Comparison of ENCODE assay signal across 31 mouse cellular contexts in the genomic region with DNA sequence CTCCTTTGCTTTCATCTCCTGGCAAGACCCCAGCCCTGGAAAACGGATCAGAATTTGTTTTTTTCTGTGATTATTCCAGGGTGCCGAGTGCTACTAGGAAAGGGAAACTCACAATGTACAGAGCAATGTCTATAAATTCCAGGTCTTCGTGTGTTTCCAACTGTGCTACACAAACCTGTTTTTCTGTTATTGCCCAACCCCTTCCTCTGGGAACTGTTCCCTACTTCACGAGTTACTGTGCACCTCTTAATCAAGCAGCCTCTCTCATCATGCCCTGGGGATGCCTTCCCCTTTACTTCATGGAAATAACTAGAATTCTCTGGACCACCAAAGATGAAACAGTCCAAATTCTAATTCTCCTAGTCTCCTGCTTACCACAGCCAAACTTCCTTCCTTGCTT. TPM values are rescaled to one million over a fixed set of nuclear protein-coding genes. Genes with fewer than 3 reads are reported as not detected.
"Had no signal": no experiment of that assay in that cellular context is flagged by ENCODE, and none has a peak within 500 bp of the region (broad histone marks: within the 10 kb centered on the region; RNA-seq: fewer than 3 reads in every experiment).

No protein-coding gene starts in this region.

- H3K27me3 ChIP-seq: heart, embryonic 12.5 days; hindbrain, embryonic 12.5 days; intestine, embryonic 15.5 days; liver, embryonic 13.5 days; liver, embryonic 15.5 days had no signal

- H3K9me3 ChIP-seq: heart, embryonic 12.5 days; hindbrain, embryonic 10.5 days; intestine, embryonic 15.5 days; liver, embryonic 13.5 days; liver, embryonic 15.5 days had no signal

- DNase-seq: gastrocnemius, adult 2 months; gastrocnemius, postnatal 10 days; gastrocnemius, postnatal 25 days; heart, adult 2 months; heart, postnatal 10 days; heart, postnatal 4 days; kidney, adult 18-20 months; kidney, adult 8-10 months; kidney, postnatal 10 days; kidney, postnatal 25 days; kidney, postnatal 4 days; liver; liver, embryonic 13.5 days; liver, postnatal 0 days had no signal

- H3K4me2 ChIP-seq: heart, embryonic 12.5 days; hindbrain, embryonic 12.5 days; hindbrain, embryonic 14.5 days; intestine, embryonic 15.5 days; liver, embryonic 11.5 days; liver, embryonic 13.5 days; liver, embryonic 15.5 days had no signal

- H3K27ac ChIP-seq: gastrocnemius, adult 2 months; heart, adult 2 months; hindbrain, embryonic 10.5 days; hindbrain, embryonic 12.5 days; hindbrain, embryonic 14.5 days; intestine, embryonic 15.5 days; layer of hippocampus, adult 2 months; liver, embryonic 13.5 days; liver, embryonic 15.5 days had no signal

- H3K36me3 ChIP-seq: heart, embryonic 12.5 days; hindbrain, embryonic 10.5 days; hindbrain, embryonic 12.5 days; intestine, embryonic 15.5 days; liver, embryonic 13.5 days; liver, embryonic 15.5 days had no signal

- ATAC-seq: hindbrain, embryonic 16.5 days; inflammation-experienced regulatory T-cells, adult 6 months; intestine, embryonic 15.5 days; intestine, postnatal 0 days; liver, postnatal 0 days had no signal

- H3K4me3 ChIP-seq: gastrocnemius, adult 2 months; heart, adult 2 months; heart, embryonic 12.5 days; hindbrain, embryonic 10.5 days; hindbrain, embryonic 12.5 days; intestine, embryonic 15.5 days; layer of hippocampus, adult 2 months; liver, embryonic 13.5 days; liver, embryonic 15.5 days had no signal

- H3K9ac ChIP-seq: heart, embryonic 12.5 days; hindbrain, embryonic 12.5 days; hindbrain, embryonic 14.5 days; intestine, embryonic 15.5 days; liver, embryonic 13.5 days; liver, embryonic 15.5 days; liver, postnatal 0 days had no signal

- H3K4me1 ChIP-seq: hindbrain, embryonic 10.5 days; hindbrain, embryonic 12.5 days; intestine, embryonic 15.5 days; liver, embryonic 15.5 days had no signal

RNA-seq across cellular contexts. Expression of a gene that starts 40.9 kb away (rescaled TPM):
- total RNA-seq: gastrocnemius, adult 2 months; gastrocnemius, postnatal 10 days; gastrocnemius, postnatal 25 days; gastrocnemius, postnatal 4 days; heart, adult 2 months; heart, postnatal 10 days; heart, postnatal 25 days; heart, postnatal 4 days had no signal
- polyA plus RNA-seq: heart, adult 2 months; heart, embryonic 12.5 days; heart, embryonic 14.5 days; heart, embryonic 16.5 days; inflammation-experienced regulatory T-cells, adult 6 months; intestine, embryonic 15.5 days; intestine, postnatal 0 days; kidney, embryonic 16.5 days; limb, embryonic 11.5 days; liver, embryonic 11.5 days; liver, embryonic 13.5 days; liver, embryonic 15.5 days had no signal

RNA-seq across cellular contexts. Expression of a gene that starts 58.7 kb away (rescaled TPM):
- total RNA-seq: gastrocnemius, adult 2 months had no signal
